Mouse (Mus musculus): ENCODE results near the gene Pigq. TPM values are rescaled to one million over a fixed set of nuclear protein-coding genes. Genes with fewer than 3 reads are reported as not detected.

Pigq gene
- total and polyA plus RNA-seq, 3 experiments, result 18.5 to 97.2 (median 28.1) TPM

DNA sequence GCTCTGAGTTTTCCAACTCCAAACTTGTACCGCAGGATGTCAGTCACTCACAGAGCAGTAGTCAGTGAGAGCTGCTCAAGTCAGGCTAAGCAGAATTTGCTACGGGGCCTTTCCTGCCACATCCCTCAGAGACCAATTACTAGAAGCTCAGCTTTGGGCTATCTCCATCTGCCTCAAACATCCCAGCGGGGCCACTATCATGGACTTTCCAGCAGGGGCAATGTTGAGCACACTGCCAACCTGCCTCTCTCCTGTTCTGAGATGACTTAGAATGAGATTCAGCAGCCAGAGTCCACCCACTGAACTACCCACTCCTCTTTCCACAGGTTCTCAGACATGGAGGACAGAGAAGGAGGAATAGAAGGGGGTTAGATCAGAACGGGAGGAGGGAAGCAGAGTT lies 59.1 kb downstream of the Pigq start:
- Histone ChIP-seq H3K27me3 (replicated peaks) (no peaks in the 10 kb centered on the region), H3K36me3 (replicated peaks in 1 of 2; ENCODE audit: control insufficient read depth in 1 of 2, insufficient read depth in 1 of 2, low read length in 1 of 2) (peaks cover 53 to 95% of the 10 kb centered on the region in 2 experiments), H3K27ac (ENCODE audit: insufficient read depth, low read depth) (no peak overlapping the region), H3K4me1 (ENCODE audit: control insufficient read depth in 1 of 2, insufficient read depth in 2 of 2) (peaks cover 0 to 5% of the 10 kb centered on the region in 2 experiments; a peak in 1 of 4 replicates), H3K9me3 (replicated peaks; ENCODE audit: low read length) (no peaks in the 10 kb centered on the region), H3K9ac (ENCODE audit: insufficient read depth, low read depth) (no peak overlapping the region), H3K4me3 (replicated peaks in 1 of 3; ENCODE audit: low read depth in 2 of 3, low read length in 2 of 3, poor library complexity in 1 of 3) (no peak overlapping the region), H3K4me2 (ENCODE audit: insufficient read depth, low read depth, poor library complexity, severe bottlenecking) (no peak overlapping the region), H3K79me2 (replicated peaks; ENCODE audit: control insufficient read depth, extremely low read depth, insufficient read depth, poor library complexity, severe bottlenecking) (no peaks in the 10 kb centered on the region)
- in situ Hi-C loops (cut with MboI; ENCODE audit: low pct_ligation_motif_present, low pct_unique_long_range_greater_than_20kb, low sequenced_read_pairs) (no loop called here), dilution Hi-C loops (cut with MboI; ENCODE audit: extremely low pct_ligation_motif_present, extremely low pct_unique_long_range_greater_than_20kb, low sequenced_read_pairs) (no loop called here)
- TF ChIP-seq RAD21 (IDR thresholded peaks at IDR 0.05; ENCODE audit: low read depth, low read length), result peak; percentile 23
- TF ChIP-seq CTCF (conservative IDR thresholded peaks at IDR 0.05 in 1 of 2, IDR thresholded peaks at IDR 0.05 in 1 of 2; ENCODE audit: low read depth in 2 of 2, low read length in 2 of 2), result peak; percentile 48 to 66; a peak in 3 of 4 replicates
- no peak for TF ChIP-seq HCFC1 (IDR thresholded peaks at IDR 0.05; ENCODE audit: low read depth, low read length)
- peak; percentile 57 for DNase-seq (ENCODE audit: extremely low read depth)

DNA sequence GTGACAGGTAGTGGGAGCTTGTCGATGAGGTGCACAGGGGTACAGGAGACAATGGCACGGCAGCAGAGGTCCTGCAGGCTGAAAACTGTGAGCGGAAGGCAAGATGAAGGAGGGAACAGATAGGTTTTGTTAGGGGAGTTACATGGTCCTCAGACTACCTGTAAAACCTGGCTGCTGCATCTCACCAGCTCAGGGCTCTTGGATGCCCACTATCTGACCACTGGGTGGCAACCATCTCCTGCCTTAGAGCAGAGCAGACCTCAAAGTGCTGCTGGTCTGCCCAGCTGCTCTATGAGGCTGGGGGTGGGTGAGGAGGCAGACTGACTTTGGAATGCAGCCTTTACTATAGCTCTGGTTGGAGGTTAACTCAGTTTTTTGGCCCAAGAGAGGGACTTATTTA lies 60.9 kb downstream of the Pigq start:
- no peak overlapping the region for H3K27ac ChIP-seq (ENCODE audit: insufficient read depth, low read depth)
- TF ChIP-seq CTCF (conservative IDR thresholded peaks at IDR 0.05 in 1 of 2, IDR thresholded peaks at IDR 0.05 in 1 of 2; ENCODE audit: low read depth in 2 of 2, low read length in 2 of 2), result peak in 1 of 2 experiments; percentile 36; a peak in 2 of 4 replicates
- no peak for TF ChIP-seq CHD1 (IDR thresholded peaks at IDR 0.05; ENCODE audit: low read depth, low read length)
- TF ChIP-seq ETS1 (conservative IDR thresholded peaks at IDR 0.05; ENCODE audit: low read depth, low read length), result no peak
- TF ChIP-seq USF2 (conservative IDR thresholded peaks at IDR 0.05; ENCODE audit: low read depth, low read length), result no peak
- H3K27me3 ChIP-seq (replicated peaks), result no peaks in the 10 kb centered on the region
- no peaks in the 10 kb centered on the region for H3K79me2 ChIP-seq (replicated peaks; ENCODE audit: control insufficient read depth, extremely low read depth, insufficient read depth, poor library complexity, severe bottlenecking)
- no peak for DNase-seq (ENCODE audit: extremely low read depth)
- H3K4me2 ChIP-seq (ENCODE audit: insufficient read depth, low read depth, poor library complexity, severe bottlenecking), result no peak overlapping the region
- dilution Hi-C loops (cut with MboI; ENCODE audit: extremely low pct_ligation_motif_present, extremely low pct_unique_long_range_greater_than_20kb, low sequenced_read_pairs), result no loop called here
- peaks cover 56 to 96% of the 10 kb centered on the region in 2 experiments for H3K36me3 ChIP-seq (replicated peaks in 1 of 2; ENCODE audit: control insufficient read depth in 1 of 2, insufficient read depth in 1 of 2, low read length in 1 of 2)
- peaks cover 0 to 5% of the 10 kb centered on the region in 2 experiments; a peak in 1 of 4 replicates for H3K4me1 ChIP-seq (ENCODE audit: control insufficient read depth in 1 of 2, insufficient read depth in 2 of 2)
- H3K9me3 ChIP-seq (replicated peaks; ENCODE audit: low read length), result no peaks in the 10 kb centered on the region
- in situ Hi-C loops (cut with MboI; ENCODE audit: low pct_ligation_motif_present, low pct_unique_long_range_greater_than_20kb, low sequenced_read_pairs), result loop anchor here (5.0 kb wide), 3 partner anchors 33 to 208 kb away; partner anchors contain the start of genes Decr2 and Rab40c
- no peak overlapping the region for H3K4me3 ChIP-seq (replicated peaks in 1 of 3; ENCODE audit: low read depth in 2 of 3, low read length in 2 of 3, poor library complexity in 1 of 3)
- H3K9ac ChIP-seq (ENCODE audit: insufficient read depth, low read depth), result no peak overlapping the region

DNA sequence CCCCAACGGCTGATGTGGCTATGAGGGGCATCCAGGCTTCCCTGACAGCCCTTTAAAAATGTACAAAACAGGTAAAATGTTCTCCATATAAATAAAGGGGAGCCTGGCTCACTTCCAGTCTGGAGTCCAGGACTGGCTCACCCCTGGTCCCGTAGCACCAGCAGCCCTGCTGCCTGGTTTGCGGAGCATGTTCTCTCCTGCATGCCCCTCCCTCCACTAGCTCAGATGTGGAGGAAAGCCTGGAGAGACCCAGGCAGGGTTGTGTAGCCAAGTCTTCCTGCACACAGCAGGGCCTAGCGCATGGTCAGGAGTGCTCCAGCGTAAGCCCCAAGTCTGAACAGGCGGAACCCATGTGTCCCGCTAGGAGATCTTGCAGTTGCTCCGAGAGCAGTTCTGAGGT lies 61.5 kb downstream of the Pigq start:
- H3K4me3 ChIP-seq (replicated peaks in 1 of 3; ENCODE audit: low read depth in 2 of 3, low read length in 2 of 3, poor library complexity in 1 of 3), result no peak overlapping the region
- in situ Hi-C loops (cut with MboI; ENCODE audit: low pct_ligation_motif_present, low pct_unique_long_range_greater_than_20kb, low sequenced_read_pairs) (loop anchor here (5.0 kb wide), 3 partner anchors 34 to 209 kb away; partner anchors contain the start of genes Decr2 and Rab40c), dilution Hi-C loops (cut with MboI; ENCODE audit: extremely low pct_ligation_motif_present, extremely low pct_unique_long_range_greater_than_20kb, low sequenced_read_pairs) (no loop called here)
- no peaks in the 10 kb centered on the region for H3K79me2 ChIP-seq (replicated peaks; ENCODE audit: control insufficient read depth, extremely low read depth, insufficient read depth, poor library complexity, severe bottlenecking)
- H3K27ac ChIP-seq (ENCODE audit: insufficient read depth, low read depth), result no peak overlapping the region
- no peak for TF ChIP-seq USF2 (conservative IDR thresholded peaks at IDR 0.05; ENCODE audit: low read depth, low read length)
- TF ChIP-seq ZNF384 (IDR thresholded peaks at IDR 0.05; ENCODE audit: low read depth, low read length), result no peak
- no peak for TF ChIP-seq CTCF (conservative IDR thresholded peaks at IDR 0.05 in 1 of 2, IDR thresholded peaks at IDR 0.05 in 1 of 2; ENCODE audit: low read depth in 2 of 2, low read length in 2 of 2)
- no peak for TF ChIP-seq TCF12 (IDR thresholded peaks at IDR 0.05; ENCODE audit: low read depth, low read length)
- no peak for TF ChIP-seq SIN3A (IDR thresholded peaks at IDR 0.05; ENCODE audit: low read length)
- no peak for TF ChIP-seq ELF1 (IDR thresholded peaks at IDR 0.05; ENCODE audit: low read depth, low read length)
- TF ChIP-seq POLR2A (IDR thresholded peaks at IDR 0.05; ENCODE audit: low read depth, low read length), result no peak
- TF ChIP-seq CHD1 (IDR thresholded peaks at IDR 0.05; ENCODE audit: low read depth, low read length), result no peak
- TF ChIP-seq NRF1 (IDR thresholded peaks at IDR 0.05; ENCODE audit: low read depth, low read length), result no peak
- TF ChIP-seq ETS1 (conservative IDR thresholded peaks at IDR 0.05; ENCODE audit: low read depth, low read length), result no peak
- TF ChIP-seq EP300 (IDR thresholded peaks at IDR 0.05; ENCODE audit: low read length), result no peak
- no peak for TF ChIP-seq NELFE (IDR thresholded peaks at IDR 0.05; ENCODE audit: low read depth, low read length)
- peaks cover 61 to 98% of the 10 kb centered on the region in 2 experiments for H3K36me3 ChIP-seq (replicated peaks in 1 of 2; ENCODE audit: control insufficient read depth in 1 of 2, insufficient read depth in 1 of 2, low read length in 1 of 2)
- no peaks in the 10 kb centered on the region for H3K27me3 ChIP-seq (replicated peaks)
- no peak overlapping the region for H3K9ac ChIP-seq (ENCODE audit: insufficient read depth, low read depth)
- no peak for DNase-seq (ENCODE audit: extremely low read depth)
- H3K4me2 ChIP-seq (ENCODE audit: insufficient read depth, low read depth, poor library complexity, severe bottlenecking), result no peak overlapping the region
- peaks cover 0 to 5% of the 10 kb centered on the region in 2 experiments; a peak in 1 of 4 replicates for H3K4me1 ChIP-seq (ENCODE audit: control insufficient read depth in 1 of 2, insufficient read depth in 2 of 2)
- no peaks in the 10 kb centered on the region for H3K9me3 ChIP-seq (replicated peaks; ENCODE audit: low read length)
